Mouse (Mus musculus): ENCODE data around the gene Tuba1b. TPM values are rescaled to one million over a fixed set of nuclear protein-coding genes. Genes with fewer than 3 reads are reported as not detected.
"Not testable (repeated sequence)": the region's sequence is repeated elsewhere in the genome, so short reads cannot be mapped to it uniquely, and the experiment has no call there.

Tuba1b gene
- polyA plus RNA-seq, 1 experiment = 182 TPM

DNA sequence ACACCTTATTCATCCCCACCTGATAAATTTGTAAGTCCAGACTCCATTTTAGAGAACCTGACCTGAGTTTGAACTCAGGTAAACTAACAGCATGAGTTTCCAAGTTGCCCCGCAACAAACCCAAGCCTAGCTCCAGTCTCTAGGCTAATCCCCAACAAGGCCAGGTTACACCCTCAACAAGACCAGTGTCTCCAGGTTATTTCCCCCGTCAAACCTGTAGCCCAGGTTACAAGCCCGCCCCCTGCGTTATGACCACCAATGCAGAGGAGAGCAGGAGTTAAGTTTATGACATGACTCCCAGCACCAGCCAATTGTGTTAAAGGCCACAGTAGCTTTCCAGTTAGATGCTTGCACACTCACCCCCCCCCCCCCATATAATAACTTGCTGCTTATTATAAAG, 8.8 kb upstream of the Tuba1b start:
- Histone ChIP-seq H3K36me3 (replicated peaks; ENCODE audit: low read length) (no peaks in the 10 kb centered on the region), H3K9me3 (peaks cover 8% of the 10 kb centered on the region; the same call in 1 of the 2 replicates), H3K4me1 (peaks cover 6% of the 10 kb centered on the region; the same call in 1 of the 2 replicates), H3K4me3 (replicated peaks) (no peak overlapping the region), H3K27me3 (replicated peaks) (no peaks in the 10 kb centered on the region)
- TF ChIP-seq FLI1 (IDR thresholded peaks at IDR 0.05; ENCODE audit: low read length) = no peak
- no peak for TF ChIP-seq GATA1 (IDR thresholded peaks at IDR 0.05; ENCODE audit: borderline replicate concordance, low read length)

DNA sequence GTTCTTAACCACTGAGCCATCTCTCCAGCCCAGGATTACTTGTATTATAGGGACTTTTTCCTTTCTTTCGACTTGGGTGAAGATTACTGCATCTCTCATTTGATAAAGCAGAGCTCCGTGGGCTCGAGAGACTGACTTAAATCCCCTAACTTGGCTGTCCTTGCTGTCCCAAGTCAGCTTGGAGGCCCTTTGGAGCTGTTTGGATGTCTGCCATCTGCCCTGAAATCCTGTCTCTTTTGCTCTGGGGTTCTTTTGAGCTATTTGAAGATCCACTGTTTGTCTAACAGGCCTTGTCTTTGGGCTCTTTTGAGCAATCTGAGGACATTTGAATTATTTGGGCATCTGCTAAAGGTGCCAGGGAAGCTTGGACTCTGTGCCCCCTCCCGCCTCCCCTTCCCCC, 7.7 kb upstream of the Tuba1b start:
- no peak for TF ChIP-seq GATA1 (IDR thresholded peaks at IDR 0.05; ENCODE audit: borderline replicate concordance, low read length)
- H3K4me3 ChIP-seq (replicated peaks) = no peak overlapping the region

DNA sequence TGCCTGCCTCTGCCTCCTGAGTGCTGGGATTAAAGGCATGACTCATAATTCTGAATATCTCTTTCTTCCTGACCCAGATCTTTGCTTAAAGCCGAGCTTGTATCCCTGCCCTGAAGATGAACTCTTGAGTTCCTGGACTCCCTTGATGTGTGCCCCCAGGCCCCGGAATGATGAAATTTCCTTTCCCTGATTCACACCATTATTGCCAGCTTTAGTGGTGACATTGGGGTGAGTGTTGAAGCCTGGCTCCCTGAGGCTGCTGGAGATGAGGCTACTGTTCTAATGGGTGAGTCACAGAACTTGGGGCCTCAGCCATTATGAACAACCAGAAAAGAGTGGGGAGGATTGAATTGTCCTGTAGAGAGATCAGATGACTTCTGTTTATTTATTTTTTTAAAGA, 7.2 kb upstream of the Tuba1b start:
- no peaks in the 10 kb centered on the region for H3K36me3 ChIP-seq (replicated peaks; ENCODE audit: low read length)
- peaks cover 14% of the 10 kb centered on the region for H3K4me1 ChIP-seq
- H3K4me3 ChIP-seq (replicated peaks) = no peak overlapping the region
- peaks cover 8% of the 10 kb centered on the region; the same call in 1 of the 2 replicates for H3K9me3 ChIP-seq
- no peaks in the 10 kb centered on the region for H3K27me3 ChIP-seq (replicated peaks)
- TF ChIP-seq GATA1 (IDR thresholded peaks at IDR 0.05; ENCODE audit: borderline replicate concordance, low read length) (no peak), FLI1 (IDR thresholded peaks at IDR 0.05; ENCODE audit: low read length) (no peak)

More for the DNA sequence above, 7.7 kb upstream of the Tuba1b start:
- H3K27me3 ChIP-seq (replicated peaks) = no peaks in the 10 kb centered on the region
- H3K9me3 ChIP-seq = peaks cover 8% of the 10 kb centered on the region; the same call in 1 of the 2 replicates
- no peaks in the 10 kb centered on the region for H3K36me3 ChIP-seq (replicated peaks; ENCODE audit: low read length)
- H3K4me1 ChIP-seq = peaks cover 9% of the 10 kb centered on the region

DNA sequence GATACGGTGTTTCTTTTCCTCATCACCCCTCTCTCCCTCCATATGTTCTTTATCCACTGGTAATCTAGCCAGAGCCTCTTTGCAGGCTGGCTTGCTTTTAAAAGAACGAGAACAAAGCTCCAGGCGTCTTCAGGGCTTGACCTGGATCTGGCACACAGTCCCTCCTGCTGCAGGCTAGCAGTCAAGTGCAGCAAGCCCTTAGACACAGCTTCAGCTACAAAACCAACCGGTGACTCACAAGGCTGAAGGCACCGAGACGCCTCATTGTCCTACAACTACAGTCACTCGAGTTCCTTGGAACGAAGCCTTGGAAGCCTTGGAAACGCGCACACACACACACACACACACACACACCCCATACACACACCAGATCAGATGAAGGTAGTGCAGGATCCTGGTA, 6.5 kb upstream of the Tuba1b start:
- Histone ChIP-seq H3K4me1 (peaks cover 20% of the 10 kb centered on the region), H3K27me3 (replicated peaks) (no peaks in the 10 kb centered on the region), H3K4me3 (replicated peaks) (no peak overlapping the region), H3K9me3 (peaks cover 8% of the 10 kb centered on the region; the same call in 1 of the 2 replicates), H3K36me3 (replicated peaks; ENCODE audit: low read length) (no peaks in the 10 kb centered on the region)
- TF ChIP-seq FLI1 (IDR thresholded peaks at IDR 0.05; ENCODE audit: low read length) (no peak), GATA1 (IDR thresholded peaks at IDR 0.05; ENCODE audit: borderline replicate concordance, low read length) (no peak)

DNA sequence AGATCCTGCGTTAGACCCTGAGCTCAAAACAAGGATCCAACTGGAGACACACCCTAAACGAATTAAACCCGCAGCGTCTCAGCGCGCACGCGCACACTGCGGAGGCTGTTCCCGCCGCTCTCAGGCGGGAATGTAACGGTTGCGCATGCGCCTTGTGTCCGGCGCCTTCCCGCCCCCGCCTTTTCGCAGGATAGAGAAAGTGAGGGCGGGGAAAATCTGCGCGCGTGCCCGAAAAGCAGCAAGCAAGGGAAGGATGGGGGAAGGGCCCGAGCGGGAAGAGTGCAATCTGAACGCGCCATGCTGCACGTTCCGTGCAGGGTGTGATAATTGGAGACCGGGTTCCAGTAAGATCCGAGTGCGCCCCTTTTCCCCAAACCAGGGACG, 540 bp downstream of the Tuba1b start:
- H3K9me3 ChIP-seq = no peaks in the 10 kb centered on the region
- no peak for TF ChIP-seq GATA1 (IDR thresholded peaks at IDR 0.05; ENCODE audit: borderline replicate concordance, low read length)
- TF ChIP-seq FLI1 (IDR thresholded peaks at IDR 0.05; ENCODE audit: low read length) = peak; percentile 66; the same call in 1 of the 2 replicates
- H3K4me3 ChIP-seq (replicated peaks) = peak overlapping the region; percentile 91

DNA sequence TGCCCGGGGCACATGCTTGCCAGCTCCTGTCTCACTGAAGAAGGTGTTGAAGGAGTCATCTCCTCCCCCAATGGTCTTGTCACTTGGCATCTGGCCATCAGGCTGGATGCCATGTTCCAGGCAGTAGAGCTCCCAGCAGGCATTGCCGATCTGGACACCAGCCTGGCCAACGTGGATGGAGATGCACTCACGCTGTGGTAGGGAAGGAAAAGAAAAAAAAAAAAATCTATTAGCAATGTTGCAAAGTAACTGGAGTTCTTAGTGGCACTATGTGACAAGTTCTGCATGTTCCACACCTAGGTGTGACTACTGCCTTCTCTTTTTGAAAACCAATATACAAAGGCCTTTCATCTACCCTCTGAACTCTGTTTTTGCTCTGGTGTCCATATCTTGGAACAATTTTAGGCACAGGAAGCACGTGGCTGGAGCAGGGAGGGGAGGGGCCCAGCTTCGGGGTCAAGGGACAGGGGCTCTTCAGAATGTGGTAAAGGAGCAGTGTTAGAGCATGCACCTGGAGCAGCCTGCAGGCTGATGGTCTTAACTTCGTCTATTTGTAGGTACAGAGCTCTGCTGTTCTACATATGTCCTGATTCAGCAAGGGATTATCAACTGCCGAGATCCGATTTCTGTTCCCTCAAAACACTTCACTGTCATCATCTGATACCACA, 1.2 kb downstream of the Tuba1b start:
- H3K4me1 ChIP-seq = peaks cover 57% of the 10 kb centered on the region
- H3K27me3 ChIP-seq (replicated peaks); H3K9me3 ChIP-seq: not testable (repeated sequence)
- peaks cover 23% of the 10 kb centered on the region for H3K36me3 ChIP-seq (replicated peaks; ENCODE audit: low read length)
- H3K4me3 ChIP-seq (replicated peaks) = peak overlapping the region; percentile 91

More for the DNA sequence above, 540 bp downstream of the Tuba1b start:
- H3K4me1 ChIP-seq = peaks cover 53% of the 10 kb centered on the region
- no peaks in the 10 kb centered on the region for H3K27me3 ChIP-seq (replicated peaks)
- peaks cover 23% of the 10 kb centered on the region for H3K36me3 ChIP-seq (replicated peaks; ENCODE audit: low read length)

DNA sequence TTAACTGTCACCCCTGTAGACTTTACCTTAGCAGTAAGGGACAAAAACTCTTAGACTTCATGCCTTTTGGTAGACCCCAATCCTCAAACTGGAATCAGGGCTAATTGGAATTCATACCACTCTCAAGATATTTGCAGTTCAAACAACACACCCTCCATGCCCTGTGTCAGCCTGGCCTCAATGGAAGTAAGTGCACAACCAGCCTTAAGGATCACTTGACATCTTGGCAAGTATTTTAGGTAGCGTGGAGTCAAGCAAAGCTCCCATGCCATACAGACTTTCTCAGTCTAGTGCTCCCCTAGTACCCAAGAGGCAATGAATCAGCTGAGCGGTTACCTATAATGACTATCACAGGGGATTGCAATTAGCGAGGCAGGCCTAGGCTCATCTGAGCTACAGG, 3.4 kb downstream of the Tuba1b start:
- Histone ChIP-seq H3K4me3 (replicated peaks) (peak overlapping the region; percentile 59), H3K36me3 (replicated peaks; ENCODE audit: low read length) (peaks cover 23% of the 10 kb centered on the region), H3K27me3 (replicated peaks) (no peaks in the 10 kb centered on the region), H3K9me3 (no peaks in the 10 kb centered on the region), H3K4me1 (peaks cover 54% of the 10 kb centered on the region)
- TF ChIP-seq FLI1 (IDR thresholded peaks at IDR 0.05; ENCODE audit: low read length) (no peak), GATA1 (IDR thresholded peaks at IDR 0.05; ENCODE audit: borderline replicate concordance, low read length) (no peak)

DNA sequence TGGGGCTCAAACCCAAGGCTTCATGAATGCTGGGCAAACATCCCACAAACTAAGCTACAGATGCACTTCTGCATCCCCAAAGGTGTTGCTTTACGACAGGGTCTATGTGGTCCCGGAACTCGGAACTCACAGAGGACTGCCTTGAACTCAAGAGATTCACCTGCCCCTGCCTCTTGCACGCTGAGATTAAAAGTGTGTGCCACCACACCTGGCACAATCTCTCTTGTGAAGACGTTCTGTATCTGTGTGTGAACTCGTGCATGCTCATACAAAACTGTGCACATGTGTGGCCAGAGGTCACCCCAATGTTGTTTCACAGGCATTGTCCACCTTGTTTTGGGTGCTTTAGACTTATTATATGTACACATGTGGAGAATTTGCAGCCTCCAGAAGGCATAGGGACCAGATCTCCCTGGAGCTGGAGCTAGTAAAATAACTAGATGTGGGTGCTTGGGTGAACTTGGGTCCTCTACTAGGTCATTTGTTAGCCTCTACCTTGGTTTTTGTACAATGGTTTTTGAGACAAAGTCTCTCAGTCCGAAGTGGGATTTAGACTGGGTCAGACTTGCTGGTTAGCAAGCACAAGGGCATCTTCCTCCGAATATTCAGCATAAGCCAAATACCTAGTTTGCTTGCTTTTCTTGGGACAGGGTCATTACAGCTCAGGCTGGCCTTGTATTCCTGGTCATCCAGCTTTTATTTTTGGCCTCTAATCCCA, 4.2 kb downstream of the Tuba1b start:
- H3K9me3 ChIP-seq = no peaks in the 10 kb centered on the region
- TF ChIP-seq FLI1 (IDR thresholded peaks at IDR 0.05; ENCODE audit: low read length) = no peak
- TF ChIP-seq GATA1 (IDR thresholded peaks at IDR 0.05; ENCODE audit: borderline replicate concordance, low read length) = no peak
- H3K36me3 ChIP-seq (replicated peaks; ENCODE audit: low read length) = peaks cover 23% of the 10 kb centered on the region
- H3K27me3 ChIP-seq (replicated peaks) = no peaks in the 10 kb centered on the region
- peaks cover 46% of the 10 kb centered on the region for H3K4me1 ChIP-seq
- no peak overlapping the region for H3K4me3 ChIP-seq (replicated peaks)

DNA sequence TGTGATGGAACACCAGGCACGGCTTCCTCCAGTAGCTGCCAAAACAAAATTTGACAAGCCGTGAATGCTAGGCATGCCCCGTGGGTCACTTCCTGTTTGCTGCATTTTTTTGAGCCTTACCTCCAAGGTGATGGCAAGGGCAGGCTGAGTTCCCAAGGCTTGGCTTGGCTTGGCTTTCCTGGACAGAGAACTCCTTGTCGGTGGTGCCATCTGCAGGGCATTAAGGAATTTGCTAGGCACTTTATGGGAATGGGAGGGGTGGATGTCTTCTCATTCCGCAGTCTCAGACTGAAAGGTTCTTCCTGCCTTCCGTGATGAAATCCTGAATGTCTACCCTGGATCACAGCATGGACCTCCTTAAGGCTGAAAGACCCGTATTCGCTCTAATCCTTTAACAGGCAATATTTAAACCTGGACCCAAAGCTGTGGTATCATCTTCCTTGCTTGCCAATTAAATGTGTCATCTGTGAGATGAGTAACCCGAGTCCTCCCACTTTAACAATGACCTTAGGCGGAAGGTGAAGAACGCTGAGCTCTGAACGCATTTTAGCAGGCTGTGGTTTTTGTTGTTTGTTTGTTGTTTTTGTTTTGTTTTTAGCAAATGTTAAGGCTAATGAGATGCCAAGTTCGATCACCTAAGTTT, 5.6 kb downstream of the Tuba1b start:
- peaks cover 45% of the 10 kb centered on the region for H3K4me1 ChIP-seq
- TF ChIP-seq GATA1 (IDR thresholded peaks at IDR 0.05; ENCODE audit: borderline replicate concordance, low read length) (no peak), FLI1 (IDR thresholded peaks at IDR 0.05; ENCODE audit: low read length) (no peak)
- peaks cover 23% of the 10 kb centered on the region for H3K36me3 ChIP-seq (replicated peaks; ENCODE audit: low read length)

DNA sequence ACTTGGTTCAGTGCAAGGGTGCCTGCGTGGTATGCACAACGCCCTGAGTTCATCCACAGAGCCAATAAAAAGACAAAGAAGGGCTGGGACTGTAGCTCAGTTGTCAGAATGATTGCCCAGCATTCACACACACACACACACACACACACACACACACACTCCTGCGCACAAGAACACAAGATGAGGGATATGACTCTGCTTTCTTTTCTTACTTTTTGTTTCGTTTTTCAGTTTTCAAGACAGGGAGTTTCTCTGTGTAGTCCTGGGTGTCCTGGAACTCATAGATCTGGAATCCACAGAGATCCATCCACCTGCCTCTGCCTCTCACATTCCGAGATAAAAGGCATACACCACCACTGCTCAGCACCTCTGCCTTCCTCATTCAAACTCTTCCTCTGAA, 6.8 kb downstream of the Tuba1b start:
- Histone ChIP-seq H3K36me3 (replicated peaks; ENCODE audit: low read length) (peaks cover 19% of the 10 kb centered on the region), H3K4me1 (peaks cover 42% of the 10 kb centered on the region)
- TF ChIP-seq FLI1 (IDR thresholded peaks at IDR 0.05; ENCODE audit: low read length) (no peak), GATA1 (IDR thresholded peaks at IDR 0.05; ENCODE audit: borderline replicate concordance, low read length) (no peak)

More for the DNA sequence above, 5.6 kb downstream of the Tuba1b start:
- H3K27me3 ChIP-seq (replicated peaks) = no peaks in the 10 kb centered on the region
- peak overlapping the region; percentile 70 for H3K4me3 ChIP-seq (replicated peaks)
- H3K9me3 ChIP-seq = no peaks in the 10 kb centered on the region

More for the DNA sequence above, 6.8 kb downstream of the Tuba1b start:
- no peaks in the 10 kb centered on the region for H3K9me3 ChIP-seq
- H3K27me3 ChIP-seq (replicated peaks) = no peaks in the 10 kb centered on the region
- H3K4me3 ChIP-seq (replicated peaks) = peak overlapping the region; percentile 82
